Mouse (Mus musculus): ENCODE results near the gene Tradd. TPM values are rescaled to one million over a fixed set of nuclear protein-coding genes. Genes with fewer than 3 reads are reported as not detected.

The Tradd gene
- polyA plus RNA-seq (2017; shearing (Covaris generic)), result 60.2 TPM

GRCm38 (mm10) chr8:105264024-105264982 lies at the start of gene Tradd, which contains the start of gene Fbxl8:
Gene Tradd (minus strand): TSS chr8:105264609.
Gene Fbxl8 (plus strand): TSS chr8:105264648.

GRCm38 (mm10) chr8:105305211-105306145 lies 41.1 kb upstream of the Tradd start, which contains the start of gene Elmo3:
Gene Elmo3 (plus strand): TSS chr8:105305601.

GRCm38 (mm10) chr8:105297511-105298192 lies 33.2 kb upstream of the Tradd start, which contains the start of gene E2f4:
Gene E2f4 (plus strand): TSS chr8:105297663.

GRCm38 (mm10) chr8:105295895-105296573 lies 31.6 kb upstream of the Tradd start, which contains the start of gene Exoc3l:
Gene Exoc3l (minus strand): TSS chr8:105296101.

GRCm38 (mm10) chr8:105289805-105290460 lies 25.5 kb upstream of the Tradd start, which contains the start of gene 4931428F04Rik:
Gene 4931428F04Rik (minus strand): TSS chr8:105289864.

GRCm38 (mm10) chr8:105275840-105276239 lies 11.4 kb upstream of the Tradd start, which contains the start of gene Nol3:
Gene Nol3 (plus strand): TSS chr8:105276140.

GRCm38 (mm10) chr8:105269461-105269947 lies 5.1 kb upstream of the Tradd start, which contains the start of gene Hsf4:
Gene Hsf4 (plus strand): TSS chr8:105269801.

GRCm38 (mm10) chr8:105254966-105255350 lies 9.5 kb downstream of the Tradd start, which contains the start of gene B3gnt9:
Gene B3gnt9 (minus strand): TSS chr8:105255153.

GRCm38 (mm10) chr8:105224413-105225271 lies 39.8 kb downstream of the Tradd start, which contains the start of gene D230025D16Rik:
Gene D230025D16Rik (plus strand): TSS chr8:105225145.

Other genes with a start within 250 kb of the Tradd start
- gene Ces3a, start 216.0 kb downstream of the Tradd start, polyA plus RNA-seq (2017; shearing (Covaris generic)), result not detected
- gene Ces3b, start 180.9 kb downstream of the Tradd start, polyA plus RNA-seq (2017; shearing (Covaris generic)), result not detected
- gene Ces4a, start 132.8 kb downstream of the Tradd start, polyA plus RNA-seq (2017; shearing (Covaris generic)), result not detected
- gene Cbfb, start 93.9 kb downstream of the Tradd start, polyA plus RNA-seq (2017; shearing (Covaris generic)), result 31.8 TPM
- gene D230025D16Rik, start 39.5 kb downstream of the Tradd start, polyA plus RNA-seq (2017; shearing (Covaris generic)), result 36.3 TPM
- 1.9 TPM for gene B3gnt9, start 9.5 kb downstream of the Tradd start, polyA plus RNA-seq (2017; shearing (Covaris generic))
- 27.8 TPM for gene Fbxl8, start within 50 bp of the Tradd start, polyA plus RNA-seq (2017; shearing (Covaris generic))
- gene Hsf4, start 5.2 kb upstream of the Tradd start, polyA plus RNA-seq (2017; shearing (Covaris generic)), result 0.38 TPM
- not detected for gene Nol3, start 11.5 kb upstream of the Tradd start, polyA plus RNA-seq (2017; shearing (Covaris generic))
- gene 4931428F04Rik, start 25.3 kb upstream of the Tradd start, polyA plus RNA-seq (2017; shearing (Covaris generic)), result 1.8 TPM
- 2.5 TPM for gene Exoc3l, start 31.5 kb upstream of the Tradd start, polyA plus RNA-seq (2017; shearing (Covaris generic))
- gene E2f4, start 33.1 kb upstream of the Tradd start, polyA plus RNA-seq (2017; shearing (Covaris generic)), result 92.2 TPM
- gene Elmo3, start 41.0 kb upstream of the Tradd start, polyA plus RNA-seq (2017; shearing (Covaris generic)), result 12.2 TPM
- gene Lrrc29, start 61.7 kb upstream of the Tradd start, polyA plus RNA-seq (2017; shearing (Covaris generic)), result 3.6 TPM
- 134 TPM for gene Tmem208, start 61.7 kb upstream of the Tradd start, polyA plus RNA-seq (2017; shearing (Covaris generic))
- gene Fhod1, start 83.3 kb upstream of the Tradd start, polyA plus RNA-seq (2017; shearing (Covaris generic)), result 1.3 TPM
- 0.56 TPM for gene Slc9a5, start 84.2 kb upstream of the Tradd start, polyA plus RNA-seq (2017; shearing (Covaris generic))
- gene Plekhg4, start 108.7 kb upstream of the Tradd start, polyA plus RNA-seq (2017; shearing (Covaris generic)), result not detected
- gene Kctd19, start 148.9 kb upstream of the Tradd start, polyA plus RNA-seq (2017; shearing (Covaris generic)), result not detected
- gene Lrrc36, start 149.0 kb upstream of the Tradd start, polyA plus RNA-seq (2017; shearing (Covaris generic)), result not detected
- gene Tppp3, start 206.9 kb upstream of the Tradd start, polyA plus RNA-seq (2017; shearing (Covaris generic)), result 0.76 TPM
- gene Zdhhc1, start 232.3 kb upstream of the Tradd start, polyA plus RNA-seq (2017; shearing (Covaris generic)), result 3.5 TPM